8 mouse cellular contexts compared by ENCODE assay signal in genomic region chr11:17284055-17284454, GRCm38 (mm10). TPM values are rescaled to one million over a fixed set of nuclear protein-coding genes. Genes with fewer than 3 reads are reported as not detected.
DNase-seq lines count a peak whose midpoint lies in the region; ATAC-seq and TF ChIP-seq lines count a peak whose summit lies in the region.
"Had no signal": no experiment of that assay in that cellular context is flagged by ENCODE, and none has a peak within 500 bp of the region (broad histone marks: within the 10 kb centered on the region; RNA-seq: fewer than 3 reads in every experiment).

No protein-coding gene starts in this region.

- no peak overlapping the region for H3K27ac ChIP-seq in midbrain, postnatal 0 days (ENCODE audit: low read depth, low read length)
- no peak overlapping the region for H3K27ac ChIP-seq in midbrain, embryonic 16.5 days (ENCODE audit: low read length)
- H3K27ac ChIP-seq in forebrain, embryonic 12.5 days = no peak overlapping the region
- H3K27ac ChIP-seq: heart, embryonic 10.5 days had no signal

- H3K4me1 ChIP-seq in midbrain, postnatal 0 days (ENCODE audit: insufficient read depth, low read length) = no peaks in the 10 kb centered on the region
- no peaks in the 10 kb centered on the region for H3K4me1 ChIP-seq in midbrain, embryonic 16.5 days (ENCODE audit: control insufficient read depth, insufficient read depth, low read length)
- no peaks in the 10 kb centered on the region for H3K4me1 ChIP-seq in forebrain, embryonic 12.5 days
- H3K4me1 ChIP-seq: heart, embryonic 10.5 days had no signal

- no peak overlapping the region for H3K4me3 ChIP-seq in midbrain, postnatal 0 days (ENCODE audit: low read depth, low read length)
- no peak overlapping the region for H3K4me3 ChIP-seq in midbrain, embryonic 16.5 days (ENCODE audit: low read depth, low read length)
- no peak overlapping the region for H3K4me3 ChIP-seq in forebrain, embryonic 12.5 days (replicated peaks)
- H3K4me3 ChIP-seq: heart, embryonic 10.5 days had no signal

- no peaks in the 10 kb centered on the region for H3K36me3 ChIP-seq in midbrain, postnatal 0 days (ENCODE audit: insufficient read depth, low read length)
- no peaks in the 10 kb centered on the region for H3K36me3 ChIP-seq in midbrain, embryonic 16.5 days (ENCODE audit: control insufficient read depth, insufficient read depth, low read length)
- no peaks in the 10 kb centered on the region for H3K36me3 ChIP-seq in forebrain, embryonic 12.5 days (replicated peaks)
- H3K36me3 ChIP-seq: heart, embryonic 10.5 days had no signal

- no peak for DNase-seq in midbrain, postnatal 0 days (ENCODE audit: low spot score)
- peak; percentile 63 for DNase-seq in ZHBTc4 (ENCODE audit: low read depth, low spot score)
- DNase-seq in lung, postnatal 36 days = peak; percentile 30
- DNase-seq in retina, embryonic 14.5 days (ENCODE audit: low spot score) = no peak
- no peak for DNase-seq in urinary bladder, postnatal 14 days (ENCODE audit: low spot score)

- WGBS in midbrain, postnatal 0 days = 68% methylated on average over 10 of the region's 10 CpGs
- 74% methylated on average over 10 of the region's 10 CpGs for WGBS in midbrain, embryonic 16.5 days
- WGBS in forebrain, embryonic 12.5 days = 70% methylated on average over 10 of the region's 10 CpGs

- H3K27me3 ChIP-seq in midbrain, postnatal 0 days (ENCODE audit: insufficient read depth, low read length) = no peaks in the 10 kb centered on the region
- no peaks in the 10 kb centered on the region for H3K27me3 ChIP-seq in midbrain, embryonic 16.5 days (ENCODE audit: control insufficient read depth, insufficient read depth, low read depth, low read length)
- H3K27me3 ChIP-seq in forebrain, embryonic 12.5 days = peaks cover 3% of the 10 kb centered on the region; the same call in 1 of the 2 replicates

- TF ChIP-seq CTCF in midbrain, postnatal 0 days (IDR thresholded peaks at IDR 0.05) = peak; percentile 37; the same call in 1 of the 2 replicates

- no peak for ATAC-seq in midbrain, postnatal 0 days (ENCODE audit: low FRiP score)
- ATAC-seq in midbrain, embryonic 16.5 days = no peak
- ATAC-seq in forebrain, embryonic 12.5 days (ENCODE audit: low FRiP score) = no peak

- H3K4me2 ChIP-seq in midbrain, postnatal 0 days (ENCODE audit: low read depth, low read length, poor library complexity, severe bottlenecking) = no peak overlapping the region
- no peak overlapping the region for H3K4me2 ChIP-seq in midbrain, embryonic 16.5 days (ENCODE audit: low read length)
- H3K4me2 ChIP-seq in forebrain, embryonic 12.5 days = no peak overlapping the region

- no peak overlapping the region for H3K9ac ChIP-seq in midbrain, postnatal 0 days (replicated peaks; ENCODE audit: low read length, poor library complexity, severe bottlenecking)
- H3K9ac ChIP-seq in midbrain, embryonic 16.5 days (ENCODE audit: low read depth, low read length) = no peak overlapping the region
- no peak overlapping the region for H3K9ac ChIP-seq in forebrain, embryonic 12.5 days

- no peaks in the 10 kb centered on the region for H3K9me3 ChIP-seq in midbrain, postnatal 0 days (ENCODE audit: low read length)
- H3K9me3 ChIP-seq in midbrain, embryonic 16.5 days (replicated peaks; ENCODE audit: control insufficient read depth, low read length, poor library complexity, severe bottlenecking) = no peaks in the 10 kb centered on the region
- no peaks in the 10 kb centered on the region for H3K9me3 ChIP-seq in forebrain, embryonic 12.5 days
- H3K9me3 ChIP-seq: heart, embryonic 10.5 days had no signal

RNA-seq across cellular contexts. Expression of gene C1d, which starts 26.7 kb away (rescaled TPM):
- total RNA-seq in midbrain, postnatal 0 days (2014; rRNA removed) = 59.0 and 63.8 TPM in 2 replicates
- 188 and 207 TPM in 2 replicates for polyA plus RNA-seq in midbrain, postnatal 0 days (2015; fragmentation: Nextera tagmentation; extraction: Ambion mirVana)
- 167 and 178 TPM in 2 replicates for polyA plus RNA-seq in midbrain, embryonic 16.5 days (2015; fragmentation: Nextera tagmentation; extraction: Ambion mirVana)
- 99.0 and 99.7 TPM in 2 replicates for polyA plus RNA-seq in forebrain, embryonic 12.5 days (2016; fragmentation: Nextera tagmentation; extraction: Ambion mirVana)

Comparison
In these comparisons a context has a peak if more than half of its experiments do, and no peak if none do; other contexts are left out.
1. DNase-seq: peak in ZHBTc4 (single experiment) and lung, postnatal 36 days (single experiment); none in midbrain, postnatal 0 days (single experiment), retina, embryonic 14.5 days (single experiment) and urinary bladder, postnatal 14 days (single experiment).